Mouse (Mus musculus) layer of hippocampus, adult 9-10 months (tissue): ENCODE measurements around the gene Rtn4rl1.

Source experiments
- DNase-seq: peaks from one replicate; pipeline ENCODE4 v3.0.0; 2022; ENCODE audit warnings: low spot score

The Rtn4rl1 gene

GRCm38 (mm10) chr11:75251006-75251512 lies 57.5 kb downstream of the Rtn4rl1 start:
- DNase-seq = no peak

- no peak for DNase-seq
These were observed 58.0 kb downstream of the Rtn4rl1 start for GRCm38 (mm10) chr11:75251557-75252070.

DNA sequence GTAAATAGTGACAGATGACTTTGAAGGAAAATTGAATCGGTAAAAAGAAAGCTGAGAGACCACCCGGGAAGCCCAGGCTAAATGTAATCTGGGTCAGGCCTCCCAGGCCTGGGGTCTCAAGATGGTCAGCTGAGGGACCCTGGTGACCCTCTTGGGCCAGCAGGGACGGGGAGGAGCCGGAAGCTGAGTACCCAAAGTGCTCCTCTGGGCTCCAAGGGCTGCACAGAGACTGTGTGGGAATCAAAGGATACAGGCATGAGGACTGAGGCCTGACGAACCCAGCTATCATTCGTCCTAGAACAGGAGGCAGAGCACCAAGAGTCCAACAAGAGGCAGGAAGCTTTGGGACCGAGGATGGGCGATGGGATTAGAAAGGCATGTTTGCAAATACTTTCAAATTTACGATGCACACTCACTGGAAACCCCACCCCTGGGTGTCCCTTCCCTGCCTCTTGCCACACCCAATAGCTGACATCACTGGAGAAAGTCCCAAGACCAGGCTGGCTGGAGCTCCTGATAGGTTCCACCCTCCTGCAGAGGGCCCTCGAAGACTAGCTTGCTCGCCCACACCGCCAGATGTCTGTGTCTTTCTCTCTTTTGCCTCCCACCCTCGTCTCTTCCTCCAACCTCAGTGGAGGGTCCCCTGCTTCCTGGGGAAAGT lies 60.8 kb downstream of the Rtn4rl1 start:
- DNase-seq = no peak

DNA sequence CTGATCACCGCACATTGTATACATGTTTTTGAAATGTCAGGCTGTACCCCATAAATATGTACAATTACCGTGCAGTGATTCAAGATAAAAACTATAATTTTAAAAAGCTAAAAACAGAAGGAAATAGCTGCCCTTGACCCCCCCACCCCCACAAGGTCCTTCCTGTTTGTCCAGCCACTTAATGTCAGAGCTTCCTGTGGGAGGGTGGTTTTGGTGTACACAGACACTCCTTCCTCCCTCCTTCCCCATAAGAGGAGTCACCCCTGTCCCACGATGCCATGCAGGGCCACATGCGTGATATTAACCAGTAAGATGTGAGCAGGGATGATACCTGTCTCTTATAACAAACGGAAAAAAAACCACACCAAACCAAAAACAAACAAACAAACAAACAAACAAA lies 61.7 kb downstream of the Rtn4rl1 start:
- no peak for DNase-seq

DNA sequence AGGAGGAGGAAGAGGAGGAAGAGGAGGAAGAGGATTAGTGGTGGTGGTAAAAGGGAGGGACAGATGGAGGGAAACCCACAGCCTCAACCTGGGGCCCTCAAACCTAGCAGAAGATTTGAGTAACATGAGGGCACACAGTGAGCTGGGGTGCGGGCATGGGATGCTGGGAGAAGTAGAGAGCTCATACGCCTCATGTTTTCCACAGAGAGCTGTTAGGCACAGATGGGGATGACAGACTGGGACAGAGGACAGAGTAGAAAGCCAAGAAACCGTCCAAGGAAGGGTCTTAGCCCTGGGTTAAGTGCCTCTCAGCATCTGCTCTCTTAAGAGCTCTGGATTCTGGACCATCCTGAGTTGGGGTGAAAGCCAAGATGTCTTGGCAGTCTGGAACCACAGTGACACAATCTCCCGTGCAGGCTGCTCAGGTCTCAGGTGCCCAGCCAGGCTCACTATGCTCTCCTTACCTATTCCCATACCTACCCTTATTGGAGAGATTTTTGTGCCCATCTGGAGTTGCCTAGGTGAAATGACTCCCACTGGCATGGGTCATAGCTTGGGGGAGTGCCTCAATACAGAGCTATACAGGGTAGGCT lies 63.6 kb downstream of the Rtn4rl1 start:
- DNase-seq = no peak

DNA sequence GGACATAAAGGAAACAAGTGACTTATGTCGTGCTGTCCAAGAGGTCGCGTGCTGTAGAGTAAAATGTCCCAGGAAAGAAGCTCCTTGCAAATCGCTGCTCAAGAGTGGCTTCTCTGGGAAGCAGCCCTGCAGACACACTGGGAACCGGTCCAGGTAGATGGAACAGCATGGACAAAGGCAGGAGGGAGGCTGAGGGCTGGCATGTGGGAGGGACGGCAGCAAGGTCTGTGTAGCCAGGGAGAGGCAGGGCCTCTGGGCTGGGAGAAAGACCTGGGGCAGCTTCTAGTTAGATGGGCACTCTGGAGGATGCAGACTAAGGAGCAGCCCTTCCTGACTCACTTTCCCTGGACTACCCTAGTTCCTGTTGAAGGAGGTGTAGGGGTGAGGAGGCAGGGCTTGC lies 65.8 kb downstream of the Rtn4rl1 start:
- DNase-seq = no peak

DNA sequence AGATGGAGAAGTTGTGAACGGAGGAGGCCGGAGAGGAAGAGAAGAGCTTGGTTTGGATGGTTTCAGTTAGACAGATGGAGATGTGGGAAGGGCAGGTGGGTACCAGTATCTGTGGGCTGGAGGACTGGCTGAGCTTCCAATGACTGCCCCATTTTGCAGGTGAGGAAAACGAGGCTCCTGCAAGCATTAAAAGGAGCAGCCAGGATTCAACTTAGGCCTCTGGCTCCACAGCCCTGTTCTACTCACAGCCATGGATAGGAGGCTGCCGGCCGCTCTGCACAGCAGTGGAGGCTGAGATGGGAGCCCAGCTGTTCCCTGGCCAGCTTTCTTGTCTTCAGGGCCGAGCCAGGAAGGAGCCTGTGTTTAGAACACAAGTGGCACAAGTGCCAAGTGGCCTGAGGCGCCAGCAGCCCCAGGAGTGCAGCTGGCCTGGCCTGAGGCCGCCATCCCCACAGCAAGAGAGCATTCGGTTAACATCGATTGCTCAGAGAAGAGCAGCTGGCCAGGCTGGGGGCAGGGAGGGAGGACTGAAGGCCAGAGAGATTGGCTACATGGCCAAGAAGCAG lies 66.5 kb downstream of the Rtn4rl1 start:
- no peak for DNase-seq

DNA sequence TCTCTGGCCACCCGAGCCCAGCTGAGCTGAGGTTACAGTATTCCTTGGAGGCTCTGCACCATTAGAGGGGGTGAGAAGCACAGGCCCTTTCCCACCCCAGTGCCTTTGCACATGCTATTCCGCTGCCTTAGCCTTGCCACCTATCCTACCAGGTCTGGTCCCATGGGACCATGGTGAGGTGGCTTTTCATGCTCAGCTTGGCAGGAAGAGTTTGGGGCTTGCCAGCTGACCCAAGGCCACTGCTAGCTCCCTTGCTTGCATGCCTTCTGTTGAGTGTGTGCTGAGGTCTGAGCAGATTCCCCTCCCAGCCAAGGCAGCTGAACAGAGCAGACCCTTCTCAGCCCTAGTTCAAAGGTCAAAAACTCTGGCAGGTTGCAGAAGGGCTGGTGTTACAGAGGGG lies 67.4 kb downstream of the Rtn4rl1 start:
- DNase-seq = no peak

DNA sequence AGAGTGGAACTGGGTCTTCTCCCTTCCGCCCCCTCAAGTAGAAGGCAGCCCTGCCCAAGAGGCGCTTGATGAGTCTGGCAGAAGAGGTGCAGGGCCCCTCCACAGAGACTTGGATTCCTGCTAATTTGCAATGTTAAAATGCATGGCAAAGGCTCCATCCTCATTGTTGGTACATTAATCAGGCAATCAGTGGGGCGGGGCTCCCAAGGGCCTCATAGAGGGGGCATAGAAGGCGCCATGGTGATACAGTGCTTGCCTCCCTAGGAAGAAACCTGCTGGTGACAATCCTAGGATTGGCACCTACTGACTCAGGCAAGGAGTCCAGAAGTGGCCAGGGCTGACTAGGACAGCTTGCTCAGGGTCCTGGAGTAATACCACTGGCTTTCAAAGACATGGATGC lies 68.1 kb downstream of the Rtn4rl1 start:
- no peak for DNase-seq

DNA sequence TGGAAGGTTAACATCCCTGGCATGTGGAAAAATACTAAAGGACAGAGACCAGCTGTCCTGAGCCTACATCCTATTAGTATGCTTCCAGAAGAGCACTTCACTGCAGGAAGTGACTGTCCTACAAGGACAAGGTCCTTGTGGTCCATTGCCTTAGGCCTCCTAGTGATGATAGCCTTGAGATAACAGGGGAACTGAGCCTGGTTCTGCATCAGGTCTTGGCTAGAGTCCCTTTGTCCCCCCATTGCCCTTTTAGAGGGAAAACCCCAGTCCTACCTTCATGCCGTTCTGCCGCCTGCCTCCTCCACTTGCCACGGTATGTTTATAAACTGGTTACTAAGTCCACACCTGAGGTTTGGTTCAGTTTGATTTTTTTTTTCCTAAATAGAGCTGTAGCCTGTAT lies 68.6 kb downstream of the Rtn4rl1 start:
- no peak for DNase-seq

GRCm38 (mm10) chr11:75262791-75263190 lies 69.2 kb downstream of the Rtn4rl1 start:
- no peak for DNase-seq

DNA sequence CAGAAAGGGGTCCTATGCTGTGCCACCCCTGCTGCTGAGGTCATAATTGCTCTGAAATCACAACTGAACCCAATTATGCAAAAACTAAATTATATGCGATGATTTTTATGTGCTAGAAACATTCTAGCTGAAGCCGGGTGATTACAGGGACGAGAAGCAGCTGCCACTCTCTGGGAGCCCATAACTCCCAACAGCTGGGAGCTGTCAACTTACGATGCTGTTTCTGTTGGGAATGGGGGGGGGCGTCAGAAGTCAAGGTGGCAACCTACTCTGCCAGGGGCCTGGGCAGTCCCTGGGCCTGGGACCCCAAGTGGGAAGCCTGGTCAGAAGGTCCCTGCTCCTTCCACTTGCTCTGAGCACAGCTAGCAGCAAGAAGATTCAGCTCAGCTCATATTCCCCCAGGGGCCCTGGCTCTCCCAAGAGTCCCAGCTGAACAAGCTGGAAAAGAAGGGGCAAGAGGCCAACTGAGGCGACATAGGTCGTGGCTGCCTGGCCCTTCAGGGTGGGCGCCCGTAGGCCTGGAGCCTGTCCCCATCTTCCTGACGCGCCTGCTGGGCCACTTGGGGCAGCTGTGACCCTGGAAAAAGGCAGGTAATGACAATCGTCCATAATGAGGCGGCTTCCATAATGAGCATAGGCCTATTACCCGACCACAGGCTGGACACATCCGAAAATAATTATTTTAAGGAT lies 69.8 kb downstream of the Rtn4rl1 start:
- DNase-seq = no peak

DNA sequence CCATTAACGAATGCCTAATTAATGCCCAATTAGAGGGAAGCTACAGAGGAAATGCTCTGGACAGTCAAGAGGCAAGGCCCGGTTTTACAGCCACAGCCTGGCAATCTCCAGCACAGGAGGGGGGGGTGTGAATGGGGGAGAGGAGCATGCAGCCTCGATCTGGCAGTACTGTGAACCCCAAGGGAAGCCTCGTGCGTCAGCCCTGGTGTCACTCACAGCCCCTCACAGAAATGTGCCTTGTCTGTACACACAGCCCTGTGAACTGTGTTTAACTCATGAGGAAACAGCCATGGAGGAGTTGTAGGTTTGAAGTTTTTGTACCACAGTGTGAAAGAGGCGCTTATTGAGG lies 70.4 kb downstream of the Rtn4rl1 start:
- no peak for DNase-seq

GRCm38 (mm10) chr11:75264550-75264949 lies 71.0 kb downstream of the Rtn4rl1 start:
- DNase-seq = no peak

DNA sequence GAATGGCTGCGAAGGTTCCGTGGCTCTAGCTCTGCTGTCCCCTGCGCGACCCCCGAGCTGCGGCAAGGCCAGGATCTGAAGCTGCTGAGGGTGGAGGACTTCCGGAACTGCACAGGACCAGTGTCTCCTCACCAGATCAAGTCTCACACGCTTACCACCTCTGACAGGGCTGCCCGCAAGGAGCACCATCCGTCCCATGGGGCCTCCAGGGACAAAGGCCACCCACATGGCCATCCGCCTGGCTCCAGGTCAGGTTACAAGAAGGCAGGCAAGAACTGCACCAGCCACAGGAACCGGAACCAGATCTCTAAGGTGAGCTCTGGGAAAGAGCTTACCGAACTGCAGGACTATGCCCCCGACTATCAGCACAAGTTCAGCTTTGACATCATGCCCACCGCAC lies 72.0 kb downstream of the Rtn4rl1 start:
- no peak for DNase-seq

DNA sequence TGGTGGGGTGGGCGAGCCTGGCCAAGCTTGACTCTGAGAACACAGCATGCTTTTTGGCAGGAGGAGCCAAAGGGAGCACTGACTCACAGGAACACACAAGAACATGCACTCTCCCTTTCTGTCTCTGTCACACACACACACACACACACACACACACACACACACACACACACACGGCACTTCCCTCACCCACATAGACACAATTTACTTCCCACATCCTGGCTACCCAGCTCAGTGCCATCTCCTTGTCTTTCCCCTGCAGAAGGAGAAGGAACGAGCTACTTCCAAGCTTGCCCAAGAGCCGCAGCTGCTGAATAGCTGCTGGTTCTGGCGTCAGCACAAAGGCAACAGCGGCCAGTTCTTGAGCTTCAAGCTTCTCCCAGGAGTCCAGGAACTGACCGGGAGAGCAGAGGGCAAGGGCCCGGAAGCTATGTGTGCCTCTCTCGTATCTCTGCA lies 74.3 kb downstream of the Rtn4rl1 start:
- no peak for DNase-seq

DNA sequence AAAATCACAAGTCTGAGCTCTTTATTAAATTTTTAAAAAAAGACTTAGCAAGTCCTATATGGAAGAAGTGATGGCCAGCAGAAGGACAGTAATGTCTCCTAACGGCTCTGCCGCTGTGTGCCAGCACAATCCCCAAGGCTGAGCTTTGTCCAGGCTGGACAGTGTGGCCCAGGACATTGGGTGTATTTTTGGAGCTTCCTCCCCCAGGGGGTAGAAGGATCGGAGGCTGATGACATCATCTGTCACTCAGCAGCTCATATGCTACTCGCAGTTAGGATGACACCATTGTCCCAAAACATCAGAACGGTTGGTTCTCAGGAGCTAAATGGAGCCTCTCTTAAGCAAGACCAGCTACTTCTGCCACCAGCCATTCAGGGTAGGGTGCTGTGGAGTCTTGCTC lies 74.9 kb downstream of the Rtn4rl1 start:
- DNase-seq = no peak

DNA sequence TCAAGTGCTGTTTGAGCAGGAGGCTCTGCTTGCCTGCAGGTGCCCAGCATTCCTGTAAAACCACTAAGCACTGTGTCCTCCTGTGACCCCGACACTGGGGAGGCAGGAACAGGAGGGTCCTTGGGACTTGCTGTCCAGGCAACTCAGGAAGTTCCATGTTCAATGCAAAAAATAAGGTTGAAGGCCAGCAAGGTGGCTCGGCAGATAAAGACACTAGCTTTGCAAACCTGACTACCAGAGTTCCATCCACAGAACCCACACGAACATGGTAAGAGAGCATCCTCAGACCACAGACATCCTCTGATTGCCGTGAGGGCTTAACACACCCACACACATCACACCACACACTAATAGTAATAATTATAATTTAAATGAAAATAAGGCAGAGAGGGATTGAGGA lies 75.6 kb downstream of the Rtn4rl1 start:
- DNase-seq = no peak

GRCm38 (mm10) chr11:75270276-75270984 lies 76.8 kb downstream of the Rtn4rl1 start:
- DNase-seq = no peak

- no peak for DNase-seq
These were observed 77.4 kb downstream of the Rtn4rl1 start for GRCm38 (mm10) chr11:75270985-75271434.

DNA sequence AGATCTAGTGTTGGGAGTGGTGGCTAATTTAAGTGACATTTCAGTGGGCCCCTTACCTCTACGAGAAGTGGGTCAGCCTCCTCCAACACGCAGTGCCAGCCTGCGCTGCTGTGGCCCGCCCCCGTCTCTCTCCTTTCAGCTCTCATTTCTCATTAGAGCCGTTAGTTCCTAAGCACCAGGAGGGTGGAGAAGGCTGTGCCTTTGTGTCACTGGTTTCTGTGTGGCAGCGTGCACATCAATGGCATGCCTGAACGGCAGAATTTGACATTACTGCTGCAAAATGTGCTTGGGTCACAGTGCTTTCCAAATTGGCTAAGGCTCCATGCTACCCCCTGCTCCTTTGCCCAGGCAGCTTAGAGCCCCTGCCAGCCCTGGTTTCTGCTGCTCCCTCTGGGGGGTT lies 79.9 kb downstream of the Rtn4rl1 start:
- DNase-seq = no peak

- no peak for DNase-seq
These were observed 81.5 kb downstream of the Rtn4rl1 start for GRCm38 (mm10) chr11:75275035-75275434.
